Mouse (Mus musculus): ENCODE data around the gene Kcnab1. TPM values are rescaled to one million over a fixed set of nuclear protein-coding genes. Genes with fewer than 3 reads are reported as not detected.

Kcnab1 gene
- polyA plus RNA-seq, 1 experiment from 2014 or later = 0.63 TPM

- no peak overlapping the region for H3K27ac ChIP-seq (ENCODE audit: low read length)
- WGBS = 65% methylated on average over 7 of the region's 7 CpGs
- TF ChIP-seq CTCF (IDR thresholded peaks at IDR 0.05) = no peak
- no peaks in the 10 kb centered on the region for H3K4me1 ChIP-seq (ENCODE audit: insufficient read depth, low read depth, low read length)
- no peak overlapping the region for H3K9ac ChIP-seq (replicated peaks; ENCODE audit: low read depth)
- H3K36me3 ChIP-seq (ENCODE audit: insufficient read depth, low read length) = no peaks in the 10 kb centered on the region
- no peak for ATAC-seq
- no peaks in the 10 kb centered on the region for H3K27me3 ChIP-seq (replicated peaks; ENCODE audit: insufficient read depth, low read length)
- no peak overlapping the region for H3K4me3 ChIP-seq (ENCODE audit: low read depth, low read length)
- H3K4me2 ChIP-seq (replicated peaks; ENCODE audit: low read depth, low read length) = no peak overlapping the region
- no peak for DNase-seq (ENCODE audit: low spot score)
- H3K9me3 ChIP-seq (ENCODE audit: low read length) = no peaks in the 10 kb centered on the region
Measured at GRCm38 (mm10) chr3:65187833-65188698, 78.9 kb downstream of the Kcnab1 start.

- no peak overlapping the region for H3K9ac ChIP-seq (replicated peaks; ENCODE audit: low read depth)
- H3K27ac ChIP-seq (ENCODE audit: low read length) = no peak overlapping the region
- H3K4me1 ChIP-seq (ENCODE audit: insufficient read depth, low read depth, low read length) = no peaks in the 10 kb centered on the region
- no peak for DNase-seq (ENCODE audit: low spot score)
- H3K9me3 ChIP-seq (ENCODE audit: low read length) = no peaks in the 10 kb centered on the region
- H3K4me2 ChIP-seq (replicated peaks; ENCODE audit: low read depth, low read length) = no peak overlapping the region
- H3K36me3 ChIP-seq (ENCODE audit: insufficient read depth, low read length) = no peaks in the 10 kb centered on the region
- TF ChIP-seq CTCF (IDR thresholded peaks at IDR 0.05) = no peak
- no peak for TF ChIP-seq EP300 (IDR thresholded peaks at IDR 0.05)
- H3K4me3 ChIP-seq (ENCODE audit: low read depth, low read length) = no peak overlapping the region
- 56% methylated on average over 1 of the region's 1 CpGs for WGBS
- no peaks in the 10 kb centered on the region for H3K27me3 ChIP-seq (replicated peaks; ENCODE audit: insufficient read depth, low read length)
- ATAC-seq = no peak
Measured at GRCm38 (mm10) chr3:65200611-65201010, 91.4 kb downstream of the Kcnab1 start.

GRCm38 (mm10) chr3:65203361-65204117, 94.4 kb downstream of the Kcnab1 start:
- TF ChIP-seq EP300 (IDR thresholded peaks at IDR 0.05) (no peak), CTCF (IDR thresholded peaks at IDR 0.05) (no peak)
- Histone ChIP-seq H3K4me2 (replicated peaks; ENCODE audit: low read depth, low read length) (no peak overlapping the region), H3K9me3 (ENCODE audit: low read length) (no peaks in the 10 kb centered on the region), H3K9ac (replicated peaks; ENCODE audit: low read depth) (no peak overlapping the region), H3K27ac (ENCODE audit: low read length) (no peak overlapping the region), H3K4me3 (ENCODE audit: low read depth, low read length) (no peak overlapping the region), H3K36me3 (ENCODE audit: insufficient read depth, low read length) (no peaks in the 10 kb centered on the region), H3K27me3 (replicated peaks; ENCODE audit: insufficient read depth, low read length) (no peaks in the 10 kb centered on the region), H3K4me1 (ENCODE audit: insufficient read depth, low read depth, low read length) (no peaks in the 10 kb centered on the region)
- 59% methylated on average over 8 of the region's 8 CpGs for whole genome bisulfite sequencing
- DNase-seq (ENCODE audit: low spot score) (no peak), ATAC-seq (no peak)

GRCm38 (mm10) chr3:65204356-65205075, 95.3 kb downstream of the Kcnab1 start:
- no peak for ATAC-seq
- no peak overlapping the region for H3K9ac ChIP-seq (replicated peaks; ENCODE audit: low read depth)
- H3K27ac ChIP-seq (ENCODE audit: low read length) = no peak overlapping the region
- DNase-seq (ENCODE audit: low spot score) = no peak
- 71% methylated on average over 6 of the region's 6 CpGs for WGBS
- H3K4me1 ChIP-seq (ENCODE audit: insufficient read depth, low read depth, low read length) = no peaks in the 10 kb centered on the region
- no peak overlapping the region for H3K4me2 ChIP-seq (replicated peaks; ENCODE audit: low read depth, low read length)
- no peak overlapping the region for H3K4me3 ChIP-seq (ENCODE audit: low read depth, low read length)
- TF ChIP-seq EP300 (IDR thresholded peaks at IDR 0.05) = no peak
- TF ChIP-seq CTCF (IDR thresholded peaks at IDR 0.05) = no peak
- H3K9me3 ChIP-seq (ENCODE audit: low read length) = no peaks in the 10 kb centered on the region
- no peaks in the 10 kb centered on the region for H3K27me3 ChIP-seq (replicated peaks; ENCODE audit: insufficient read depth, low read length)
- no peaks in the 10 kb centered on the region for H3K36me3 ChIP-seq (ENCODE audit: insufficient read depth, low read length)

- no peaks in the 10 kb centered on the region for H3K27me3 ChIP-seq (replicated peaks; ENCODE audit: insufficient read depth, low read length)
- no peak for ATAC-seq
- no peak overlapping the region for H3K4me3 ChIP-seq (ENCODE audit: low read depth, low read length)
- H3K36me3 ChIP-seq (ENCODE audit: insufficient read depth, low read length) = no peaks in the 10 kb centered on the region
- 62% methylated on average over 8 of the region's 8 CpGs for WGBS
- no peaks in the 10 kb centered on the region for H3K9me3 ChIP-seq (ENCODE audit: low read length)
- no peak overlapping the region for H3K4me2 ChIP-seq (replicated peaks; ENCODE audit: low read depth, low read length)
- no peak for DNase-seq (ENCODE audit: low spot score)
- H3K4me1 ChIP-seq (ENCODE audit: insufficient read depth, low read depth, low read length) = no peaks in the 10 kb centered on the region
- no peak overlapping the region for H3K9ac ChIP-seq (replicated peaks; ENCODE audit: low read depth)
- H3K27ac ChIP-seq (ENCODE audit: low read length) = no peak overlapping the region
- no peak for TF ChIP-seq EP300 (IDR thresholded peaks at IDR 0.05)
Measured at GRCm38 (mm10) chr3:65205539-65206020, 96.4 kb downstream of the Kcnab1 start.

GRCm38 (mm10) chr3:65213725-65214124, 104.5 kb downstream of the Kcnab1 start:
- H3K9ac ChIP-seq (replicated peaks; ENCODE audit: low read depth) = no peak overlapping the region
- no peak overlapping the region for H3K4me2 ChIP-seq (replicated peaks; ENCODE audit: low read depth, low read length)
- H3K9me3 ChIP-seq (ENCODE audit: low read length) = no peaks in the 10 kb centered on the region
- TF ChIP-seq EP300 (IDR thresholded peaks at IDR 0.05) = no peak
- TF ChIP-seq CTCF (IDR thresholded peaks at IDR 0.05) = no peak
- no peaks in the 10 kb centered on the region for H3K4me1 ChIP-seq (ENCODE audit: insufficient read depth, low read depth, low read length)
- ATAC-seq (no peak), DNase-seq (ENCODE audit: low spot score) (no peak)
- no peaks in the 10 kb centered on the region for H3K36me3 ChIP-seq (ENCODE audit: insufficient read depth, low read length)
- H3K4me3 ChIP-seq (ENCODE audit: low read depth, low read length) = no peak overlapping the region
- no peak overlapping the region for H3K27ac ChIP-seq (ENCODE audit: low read length)
- 62% methylated on average over 2 of the region's 2 CpGs for WGBS
- H3K27me3 ChIP-seq (replicated peaks; ENCODE audit: insufficient read depth, low read length) = no peaks in the 10 kb centered on the region
